Mouse (Mus musculus) adrenal gland, postnatal 10 days (tissue): Measurements from ENCODE around the gene Erc1. TPM values are rescaled to one million over a fixed set of nuclear protein-coding genes. Genes with fewer than 3 reads are reported as not detected.

Source experiments
- total RNA-seq, 2 experiments: library from RNA; stranded (reverse); gene quantifications; 2 replicates each; pipeline ENCODE4 v1.2.3; 2021

The Erc1 gene
- total RNA-seq, 2 experiments from 2014 or later: 19.3 to 24.1 TPM

Other genes with a start within 250 kb of the Erc1 start
- 10 to 100 TPM; 13.0 to 19.4 TPM for gene Rad52, start 54.5 kb upstream of the Erc1 start, total RNA-seq
- 100 to 1,000 TPM; 140 to 185 TPM for gene Wnk1, start 190.5 kb upstream of the Erc1 start, total RNA-seq
- gene Ninj2, start 245.2 kb upstream of the Erc1 start, total RNA-seq: not detected